Mouse (Mus musculus) T-cell, adult 2 months (primary cell): Measurements from ENCODE around the gene Btn2a2.

Experiments used
- DNase-seq: peaks from one replicate; pipeline ENCODE4 v3.0.0; 2022; ENCODE audit warnings: low spot score

The Btn2a2 gene

GRCm38 (mm10) chr13:23488400-23489322 is at the start of gene Btn2a2:
Gene Btn2a2 (minus strand): TSS chr13:23488857.
- DNase-seq = peak; percentile 49

GRCm38 (mm10) chr13:23538249-23538648 is 49.6 kb upstream of the Btn2a2 start:
- DNase-seq = no peak

GRCm38 (mm10) chr13:23537006-23537710 is 48.5 kb upstream of the Btn2a2 start:
- no peak for DNase-seq

GRCm38 (mm10) chr13:23536076-23536822 is 47.6 kb upstream of the Btn2a2 start:
- DNase-seq = no peak

GRCm38 (mm10) chr13:23535137-23536075 is 46.7 kb upstream of the Btn2a2 start, which contains the start of gene Hist1h3g:
Gene Hist1h3g (plus strand): TSS chr13:23535422.
- DNase-seq = peak; percentile 85

- no peak for DNase-seq
Measured at GRCm38 (mm10) chr13:23534368-23535131, 45.9 kb upstream of the Btn2a2 start.

GRCm38 (mm10) chr13:23533560-23534367 is 45.1 kb upstream of the Btn2a2 start, which contains the start of gene Hist1h2af:
Gene Hist1h2af (plus strand): TSS chr13:23533906.
- DNase-seq = peak; percentile 50

- no peak for DNase-seq
Measured at GRCm38 (mm10) chr13:23532262-23533075, 43.8 kb upstream of the Btn2a2 start.

- DNase-seq = peak; percentile 94
Measured at GRCm38 (mm10) chr13:23530901-23531875, 42.5 kb upstream of the Btn2a2 start, which contains the start of gene Hist1h4h. Gene Hist1h4h (plus strand): TSS chr13:23531050.

GRCm38 (mm10) chr13:23530181-23530900 is 41.7 kb upstream of the Btn2a2 start:
- DNase-seq = peak; percentile 77

- no peak for DNase-seq
Measured at GRCm38 (mm10) chr13:23529480-23530165, 41.0 kb upstream of the Btn2a2 start.

GRCm38 (mm10) chr13:23529005-23529404 is 40.3 kb upstream of the Btn2a2 start:
- no peak for DNase-seq

GRCm38 (mm10) chr13:23526312-23526711 is 37.7 kb upstream of the Btn2a2 start:
- DNase-seq = peak; percentile 86

- DNase-seq = no peak
Measured at GRCm38 (mm10) chr13:23525901-23526300, 37.2 kb upstream of the Btn2a2 start.

- peak; percentile 72 for DNase-seq
Measured at GRCm38 (mm10) chr13:23524654-23525053, 36.0 kb upstream of the Btn2a2 start.

GRCm38 (mm10) chr13:23523976-23524375 is 35.3 kb upstream of the Btn2a2 start:
- DNase-seq = no peak
